Mouse (Mus musculus): ENCODE measurements around the gene Tfdp1.

Tfdp1 gene

DNA sequence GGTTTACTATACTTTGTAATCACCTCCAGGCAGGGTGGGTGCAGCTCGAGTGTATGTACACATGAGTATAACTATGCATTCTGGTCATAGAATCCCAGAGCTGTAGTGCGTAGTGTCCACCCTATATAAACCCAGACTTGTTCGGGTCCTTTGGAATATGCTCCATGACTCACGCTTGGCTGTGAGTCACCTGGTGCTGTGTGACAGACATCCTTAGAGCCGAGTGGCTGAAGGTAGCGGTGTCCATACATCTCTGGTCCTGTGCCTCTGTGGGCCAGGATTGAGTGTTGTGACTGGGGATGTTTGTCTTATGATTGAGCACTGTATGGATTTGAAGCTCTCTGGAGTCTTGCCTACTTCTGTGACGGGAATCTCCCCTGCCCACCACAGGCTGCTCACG is 14.1 kb downstream of the Tfdp1 start:
- in situ Hi-C loops (cut with MboI, MseI) = no loop called here

DNA sequence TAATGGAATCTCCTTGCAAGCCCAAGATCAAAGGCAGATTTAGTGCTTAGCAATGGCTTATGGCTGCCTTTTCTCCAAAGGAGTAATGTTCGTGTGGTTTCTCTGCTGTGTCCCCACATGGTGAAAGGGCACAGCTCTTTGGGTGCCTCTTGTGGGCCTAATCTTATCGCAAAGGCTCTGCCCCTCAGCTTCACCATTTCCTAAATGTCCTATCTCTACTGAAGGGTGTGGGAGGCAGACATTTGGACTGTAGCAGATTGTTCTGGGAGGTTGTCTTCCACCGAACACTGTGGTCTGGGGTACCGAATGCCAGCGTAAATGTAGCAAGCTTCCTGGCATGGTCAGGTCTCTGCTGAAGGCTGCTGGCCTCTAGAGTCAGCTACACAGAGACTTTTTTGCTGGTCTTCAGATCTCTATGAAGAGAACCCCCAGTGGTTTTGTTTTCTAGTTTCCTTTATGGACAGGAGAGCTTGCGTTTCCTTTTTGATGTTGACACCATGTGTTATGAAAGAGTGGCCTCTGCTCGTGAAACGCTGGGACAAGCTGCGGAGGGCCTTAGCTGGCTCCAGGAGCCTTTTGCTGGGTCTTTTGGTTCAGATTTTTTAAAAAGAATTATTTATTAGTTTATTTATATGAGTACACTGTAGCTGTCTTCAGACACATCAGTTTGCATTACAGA is 14.7 kb downstream of the Tfdp1 start:
- in situ Hi-C loops (cut with MboI, MseI) = no loop called here

DNA sequence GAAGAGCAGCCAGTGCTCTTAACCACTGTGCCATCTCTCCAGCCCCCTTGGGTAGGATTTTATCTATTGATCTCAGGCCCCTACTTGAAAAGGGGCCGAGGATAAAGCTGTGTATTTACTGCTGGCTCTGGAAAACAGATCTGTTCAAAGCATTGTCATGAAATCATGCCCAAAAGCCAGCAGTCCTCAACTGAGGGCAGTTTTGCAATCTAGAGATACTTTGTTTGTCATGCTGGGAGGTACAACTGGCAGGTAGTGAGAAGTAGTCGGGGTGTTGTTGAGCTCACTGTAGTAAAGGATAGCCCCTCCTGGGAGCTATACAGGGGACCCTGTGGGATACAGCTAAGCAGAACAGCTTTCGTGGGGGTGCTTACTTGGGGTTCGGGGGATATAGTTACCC is 15.3 kb downstream of the Tfdp1 start:
- in situ Hi-C loops (cut with MboI, MseI) = no loop called here

DNA sequence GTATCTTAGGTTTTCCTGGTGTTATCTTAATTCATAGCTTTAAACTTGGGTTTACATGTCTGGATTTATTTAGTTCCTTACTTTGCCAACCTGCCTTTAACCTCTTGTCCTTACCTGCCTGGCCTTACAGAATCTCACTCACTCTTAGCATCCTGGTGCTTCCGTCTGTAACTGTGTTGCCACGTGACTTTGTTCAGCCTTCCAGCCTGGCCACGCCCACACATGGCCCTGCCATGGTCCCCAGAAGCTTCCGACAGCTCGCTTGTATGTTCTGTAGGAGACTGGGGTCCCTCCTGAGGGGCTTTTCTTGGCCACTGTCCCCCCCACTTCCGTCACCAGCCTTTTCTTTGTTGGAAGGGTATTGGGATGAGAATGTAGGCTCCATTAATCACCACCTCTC is 17.7 kb downstream of the Tfdp1 start:
- in situ Hi-C loops (cut with MboI, MseI) = no loop called here

GRCm38 (mm10) chr8:13356681-13357080 is 18.1 kb downstream of the Tfdp1 start:
- in situ Hi-C loops (cut with MboI, MseI) = no loop called here

- in situ Hi-C loops (cut with MboI, MseI) = no loop called here
Measured at GRCm38 (mm10) chr8:13360213-13360612, 21.7 kb downstream of the Tfdp1 start.

DNA sequence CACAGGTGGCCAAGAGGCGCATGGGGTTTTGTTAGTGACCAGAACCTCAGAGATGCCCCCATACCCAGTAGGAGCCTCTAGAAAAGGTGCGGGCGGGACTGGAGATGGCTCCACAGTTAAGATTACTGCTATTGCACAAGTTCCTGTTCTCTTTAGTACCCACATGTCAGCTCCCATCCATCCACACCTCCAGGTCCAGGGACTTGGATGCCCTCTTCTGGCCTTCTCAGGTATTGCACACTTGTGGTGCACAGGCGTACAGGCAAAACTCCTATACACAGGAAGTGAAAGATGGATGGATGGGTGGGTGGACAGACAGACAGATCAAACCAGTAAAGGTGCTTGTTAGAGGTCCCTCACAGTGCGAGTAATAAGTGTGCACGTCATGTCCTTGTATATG is 23.3 kb downstream of the Tfdp1 start:
- in situ Hi-C loops (cut with MboI, MseI) = no loop called here

DNA sequence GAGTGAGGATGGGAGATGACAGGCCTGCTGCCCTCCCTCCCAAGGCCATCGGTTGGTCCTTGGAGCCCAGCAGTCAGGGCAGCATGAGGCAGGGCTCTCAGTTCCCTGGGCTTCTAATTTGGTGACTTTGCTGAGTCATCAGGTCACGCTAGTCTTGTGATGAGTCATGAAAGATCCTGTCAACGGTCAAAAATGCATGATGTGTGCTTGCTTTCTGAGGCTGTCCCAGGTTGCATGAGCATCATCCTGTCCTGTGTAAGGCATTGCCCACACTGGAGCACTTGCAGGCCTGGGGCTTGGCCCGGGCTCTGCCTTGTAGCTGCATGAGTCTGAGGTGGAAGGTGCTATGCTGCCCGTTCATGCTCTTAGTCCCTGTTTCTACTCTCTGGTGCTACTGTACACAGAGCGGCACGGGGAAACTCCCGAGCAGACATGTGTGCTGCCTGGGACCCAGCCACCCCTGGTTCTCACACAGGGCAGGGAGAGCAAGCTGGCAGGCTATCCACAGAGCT is 34.7 kb downstream of the Tfdp1 start:
- in situ Hi-C loops (cut with MboI, MseI) = loop anchor here (10.0 kb wide), 1 partner anchor 392 kb away; no protein-coding TSS in a partner anchor

GRCm38 (mm10) chr8:13381630-13382029 is 43.1 kb downstream of the Tfdp1 start:
- in situ Hi-C loops (cut with MboI, MseI) = no loop called here

GRCm38 (mm10) chr8:13382536-13382935 is 44.0 kb downstream of the Tfdp1 start:
- in situ Hi-C loops (cut with MboI, MseI) = no loop called here

DNA sequence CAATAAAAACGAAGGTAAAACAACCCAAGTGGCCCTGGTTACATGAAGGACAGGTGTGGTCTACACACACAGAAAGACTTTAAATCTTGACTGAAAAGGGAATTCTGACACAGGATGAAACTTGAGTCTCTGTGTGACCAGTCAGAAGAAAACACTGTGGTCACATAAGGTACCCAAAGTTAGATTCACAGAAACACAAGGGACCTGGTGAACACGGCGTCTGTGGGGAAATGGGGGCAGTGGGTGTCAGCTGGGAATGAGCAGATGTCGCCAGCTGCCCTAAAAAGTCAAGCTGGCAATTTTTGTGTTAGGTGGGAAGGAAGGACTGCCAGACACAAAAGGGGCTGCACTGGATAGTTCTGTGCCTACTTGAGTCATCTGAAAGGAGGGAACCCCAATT is 44.4 kb downstream of the Tfdp1 start:
- in situ Hi-C loops (cut with MboI, MseI) = no loop called here

- in situ Hi-C loops (cut with MboI, MseI) = no loop called here
Measured at GRCm38 (mm10) chr8:13386366-13386765, 47.8 kb downstream of the Tfdp1 start.

DNA sequence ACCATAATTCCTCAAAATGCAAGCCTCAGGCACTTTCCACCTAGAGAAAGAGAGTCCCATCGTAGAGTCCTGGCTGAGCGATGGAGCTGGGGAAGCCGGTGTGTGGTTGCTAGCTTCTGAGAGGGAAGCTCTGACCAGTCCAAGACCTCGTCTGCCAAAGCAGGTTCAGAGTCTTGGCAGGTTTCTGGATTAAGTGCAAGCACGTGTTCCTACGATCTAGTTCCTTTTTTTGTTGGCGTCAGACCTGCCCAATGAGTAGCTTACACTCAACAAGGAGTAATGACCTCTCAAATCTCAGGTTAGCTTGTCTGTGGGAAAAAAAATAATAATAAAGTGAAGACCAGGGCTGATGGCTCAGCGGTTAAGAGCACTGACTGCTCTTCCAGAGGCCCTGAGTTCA is 49.2 kb downstream of the Tfdp1 start:
- in situ Hi-C loops (cut with MboI, MseI) = no loop called here

DNA sequence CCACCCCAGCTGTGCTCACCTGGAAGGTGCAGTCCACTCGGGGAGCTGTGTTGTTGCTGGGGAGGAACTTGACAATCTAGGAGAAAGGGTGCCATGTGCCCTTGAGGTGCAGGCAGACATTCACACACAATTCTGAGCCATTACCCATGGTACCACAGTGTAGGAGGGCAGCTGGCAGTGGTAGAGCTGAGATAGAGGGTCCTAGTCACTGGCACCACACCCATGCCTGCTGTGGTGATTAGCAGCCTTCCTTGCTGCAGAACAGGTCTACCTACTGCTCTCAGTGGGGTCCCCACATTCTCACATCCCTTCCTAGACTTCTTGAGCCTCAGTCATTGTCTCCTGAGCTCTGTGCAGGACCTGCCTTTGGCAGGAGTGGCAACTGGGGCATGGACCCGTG is 50.2 kb downstream of the Tfdp1 start:
- in situ Hi-C loops (cut with MboI, MseI) = no loop called here

DNA sequence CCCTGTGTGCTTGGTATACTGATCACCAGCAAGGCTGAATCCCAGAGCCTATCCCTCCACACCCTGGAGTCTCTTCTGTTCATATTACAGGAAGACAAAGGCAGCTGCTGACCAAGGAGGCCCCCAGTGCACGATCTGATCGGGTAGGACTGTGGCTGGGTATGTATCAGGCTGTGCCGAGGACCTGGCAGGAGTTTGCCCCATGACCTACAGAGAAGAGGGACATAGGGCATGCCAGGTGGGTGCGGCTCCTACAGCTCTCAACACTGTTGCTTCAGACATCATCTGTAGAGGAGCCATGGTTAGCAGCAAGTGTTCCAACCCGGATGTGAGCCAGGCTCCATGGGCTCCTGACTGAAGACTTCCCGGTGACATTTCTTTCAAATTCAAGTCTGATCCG is 55.3 kb downstream of the Tfdp1 start:
- in situ Hi-C loops (cut with MboI, MseI) = no loop called here

DNA sequence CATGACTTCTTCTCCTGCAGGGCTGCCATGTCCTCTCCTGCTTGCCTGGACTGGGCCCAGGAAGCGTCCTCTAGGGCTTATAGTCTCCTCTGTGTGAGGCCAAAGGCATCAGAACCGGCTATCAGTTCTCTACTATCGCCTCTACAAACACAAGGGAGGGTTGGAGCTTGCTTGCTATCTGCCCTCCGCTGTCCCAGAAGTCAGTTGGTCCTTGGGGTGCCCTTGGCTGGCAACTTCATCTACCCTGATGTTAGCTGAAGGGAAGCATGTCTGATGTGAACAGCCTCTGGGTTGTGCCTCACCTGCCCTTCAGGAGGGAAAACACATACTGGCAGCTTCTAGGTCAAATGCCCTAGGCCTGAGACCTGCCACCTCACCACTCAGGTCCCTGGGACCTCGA is 58.2 kb downstream of the Tfdp1 start, which contains the start of gene Atp4b:
TSS of gene Atp4b (minus strand) at position 101 of the 400 bp plus-strand sequence.
- in situ Hi-C loops (cut with MboI, MseI) = no loop called here

GRCm38 (mm10) chr8:13403517-13403916 is 65.0 kb downstream of the Tfdp1 start:
- in situ Hi-C loops (cut with MboI, MseI) = no loop called here

GRCm38 (mm10) chr8:13404666-13405131 is 66.1 kb downstream of the Tfdp1 start, which contains the start of gene Grk1:
Gene Grk1 (plus strand): TSS chr8:13405081.
- in situ Hi-C loops (cut with MboI, MseI) = no loop called here

- in situ Hi-C loops (cut with MboI, MseI) = no loop called here
Measured at GRCm38 (mm10) chr8:13406011-13406410, 67.5 kb downstream of the Tfdp1 start.

DNA sequence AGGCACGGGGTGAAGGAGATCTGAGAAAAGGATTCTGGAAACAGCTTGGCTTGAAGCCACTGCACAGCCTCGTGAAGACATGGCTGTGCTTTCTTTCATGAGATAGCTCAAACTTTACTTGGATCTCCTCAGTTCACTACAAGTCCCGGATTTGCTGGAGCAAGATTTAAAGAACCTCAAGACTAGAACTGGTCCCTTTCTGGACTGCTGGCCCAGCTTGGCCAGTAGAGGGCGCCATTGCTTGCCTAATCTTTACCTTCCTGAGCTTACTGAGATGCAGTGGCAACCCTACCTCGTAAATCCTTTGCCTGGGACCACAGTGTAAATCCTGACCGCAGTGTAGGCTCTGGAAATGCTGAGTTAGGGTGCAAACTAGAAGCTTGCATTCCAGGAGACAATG is 73.0 kb downstream of the Tfdp1 start:
- in situ Hi-C loops (cut with MboI, MseI) = loop anchor here (5.0 kb wide), 1 partner anchor 51 kb away; no protein-coding TSS in a partner anchor

- in situ Hi-C loops (cut with MboI, MseI) = loop anchor here (5.0 kb wide), 1 partner anchor 49 kb away; no protein-coding TSS in a partner anchor
Measured at GRCm38 (mm10) chr8:13412891-13413558, 74.5 kb downstream of the Tfdp1 start.

DNA sequence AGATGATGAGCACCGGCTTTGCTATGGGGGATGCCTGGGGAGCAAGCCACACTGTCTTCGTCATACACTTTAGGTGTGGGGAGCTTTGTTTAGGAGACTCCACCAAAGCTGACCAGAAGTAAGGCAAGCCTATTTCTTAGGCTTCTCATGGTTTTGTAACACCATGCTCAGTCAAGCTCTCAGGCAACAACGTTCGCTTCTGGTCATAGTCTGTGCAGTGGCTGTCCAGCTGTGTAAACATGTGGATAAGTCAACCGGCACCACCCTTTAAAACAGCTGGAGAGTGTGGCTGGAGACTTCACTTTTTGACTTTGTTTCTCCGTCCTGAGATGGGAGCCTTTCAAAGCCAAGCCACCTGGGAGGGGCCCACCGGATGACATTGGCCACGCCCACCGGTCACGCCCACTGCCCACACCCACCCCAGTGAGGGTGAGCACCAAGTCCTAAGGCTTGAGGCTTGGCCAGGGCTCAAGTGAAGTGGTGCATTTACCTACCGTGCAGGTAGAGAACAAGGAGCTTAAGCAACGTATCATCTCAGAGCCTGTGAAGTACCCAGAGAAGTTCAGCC is 75.4 kb downstream of the Tfdp1 start:
- in situ Hi-C loops (cut with MboI, MseI) = loop anchor here (5.0 kb wide), 1 partner anchor 48 kb away; no protein-coding TSS in a partner anchor

Data from regulatory T cell (primary cell).